Mouse (Mus musculus): ENCODE measurements at regions not wholly inside any gene's neighbourhood (a gene's known extent, or its start where the extent isn't known, plus 50 kb on each side); places are given as distances from the start of the nearest gene placed in this dataset.

DNA sequence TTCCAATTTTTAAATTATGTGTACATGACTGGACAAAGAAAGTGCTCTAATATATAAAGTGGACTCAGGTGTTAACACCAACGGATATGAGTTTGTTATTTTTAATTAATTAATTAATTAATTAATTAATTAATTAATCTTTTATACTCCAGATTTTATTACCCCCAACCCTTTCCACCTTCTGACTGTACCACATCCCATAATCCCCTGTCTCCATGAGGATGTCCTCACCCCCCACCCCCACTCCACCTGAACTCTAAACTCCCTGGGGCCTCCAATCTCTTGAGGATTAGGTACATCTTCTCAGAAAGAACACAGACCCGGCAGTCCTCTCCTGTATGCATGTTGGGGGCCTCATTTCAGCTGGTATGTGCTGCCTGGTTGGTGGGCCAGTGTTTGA, 182.8 kb downstream of the Rassf9 start:
- TF ChIP-seq CTCF (IDR thresholded peaks at IDR 0.05; ENCODE audit: low read depth): no peak
- no peak for TF ChIP-seq EP300 (IDR thresholded peaks at IDR 0.05; ENCODE audit: low read depth)
- WGBS: 73% methylated on average over 2 of the region's 2 CpGs
- H3K4me3 ChIP-seq (ENCODE audit: low read depth, low read length): no peak overlapping the region
- no peak overlapping the region for H3K27ac ChIP-seq (ENCODE audit: low read depth)
- no peaks in the 10 kb centered on the region for H3K4me1 ChIP-seq (ENCODE audit: control insufficient read depth, insufficient read depth)
- ATAC-seq (ENCODE audit: insufficient read depth, low read depth) (no peak), DNase-seq (ENCODE audit: low spot score) (no peak)
- H3K9ac ChIP-seq (replicated peaks; ENCODE audit: low read depth, low read length): no peak overlapping the region
- no peak overlapping the region for H3K4me2 ChIP-seq (ENCODE audit: low read depth, low read length)
- H3K27me3 ChIP-seq (ENCODE audit: control insufficient read depth, insufficient read depth, low read length): no peaks in the 10 kb centered on the region
- no peaks in the 10 kb centered on the region for H3K36me3 ChIP-seq (replicated peaks; ENCODE audit: control insufficient read depth, insufficient read depth, low read length)
- H3K9me3 ChIP-seq (replicated peaks; ENCODE audit: control insufficient read depth, low read length): no peaks in the 10 kb centered on the region

DNA sequence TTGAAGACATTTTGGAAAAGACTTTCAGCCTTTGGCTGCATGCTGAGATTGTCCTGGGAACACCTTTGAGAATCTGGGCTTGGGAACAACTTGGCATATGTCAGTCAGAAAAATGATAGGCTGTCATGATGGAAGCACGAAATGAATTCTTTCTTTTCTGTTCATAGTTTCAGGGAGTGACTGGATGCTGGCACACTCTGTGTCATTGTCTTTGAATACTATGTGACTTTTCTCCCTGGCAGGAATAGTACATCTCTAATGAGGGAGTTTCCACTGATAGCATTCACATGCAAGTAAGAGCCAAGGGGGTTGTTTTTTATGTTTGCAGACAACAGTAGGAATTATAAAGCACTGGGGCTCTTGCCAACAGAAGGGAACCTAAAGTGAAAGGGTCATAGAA, 177.9 kb downstream of the Rassf9 start:
- H3K36me3 ChIP-seq (replicated peaks; ENCODE audit: control insufficient read depth, insufficient read depth, low read length): no peaks in the 10 kb centered on the region
- TF ChIP-seq EP300 (IDR thresholded peaks at IDR 0.05; ENCODE audit: low read depth): no peak
- no peak for TF ChIP-seq CTCF (IDR thresholded peaks at IDR 0.05; ENCODE audit: low read depth)
- no peaks in the 10 kb centered on the region for H3K4me1 ChIP-seq (ENCODE audit: control insufficient read depth, insufficient read depth)
- no peak overlapping the region for H3K9ac ChIP-seq (replicated peaks; ENCODE audit: low read depth, low read length)
- ATAC-seq (ENCODE audit: insufficient read depth, low read depth) (peak; percentile 51; the same call in 1 of the 2 replicates), DNase-seq (ENCODE audit: low spot score) (peak; percentile 8)
- H3K4me2 ChIP-seq (ENCODE audit: low read depth, low read length): no peak overlapping the region
- no peak overlapping the region for H3K27ac ChIP-seq (ENCODE audit: low read depth)
- H3K27me3 ChIP-seq (ENCODE audit: control insufficient read depth, insufficient read depth, low read length): no peaks in the 10 kb centered on the region
- WGBS: 26% methylated on average over 1 of the region's 1 CpGs
- H3K4me3 ChIP-seq (ENCODE audit: low read depth, low read length): no peak overlapping the region
- no peaks in the 10 kb centered on the region for H3K9me3 ChIP-seq (replicated peaks; ENCODE audit: control insufficient read depth, low read length)

DNA sequence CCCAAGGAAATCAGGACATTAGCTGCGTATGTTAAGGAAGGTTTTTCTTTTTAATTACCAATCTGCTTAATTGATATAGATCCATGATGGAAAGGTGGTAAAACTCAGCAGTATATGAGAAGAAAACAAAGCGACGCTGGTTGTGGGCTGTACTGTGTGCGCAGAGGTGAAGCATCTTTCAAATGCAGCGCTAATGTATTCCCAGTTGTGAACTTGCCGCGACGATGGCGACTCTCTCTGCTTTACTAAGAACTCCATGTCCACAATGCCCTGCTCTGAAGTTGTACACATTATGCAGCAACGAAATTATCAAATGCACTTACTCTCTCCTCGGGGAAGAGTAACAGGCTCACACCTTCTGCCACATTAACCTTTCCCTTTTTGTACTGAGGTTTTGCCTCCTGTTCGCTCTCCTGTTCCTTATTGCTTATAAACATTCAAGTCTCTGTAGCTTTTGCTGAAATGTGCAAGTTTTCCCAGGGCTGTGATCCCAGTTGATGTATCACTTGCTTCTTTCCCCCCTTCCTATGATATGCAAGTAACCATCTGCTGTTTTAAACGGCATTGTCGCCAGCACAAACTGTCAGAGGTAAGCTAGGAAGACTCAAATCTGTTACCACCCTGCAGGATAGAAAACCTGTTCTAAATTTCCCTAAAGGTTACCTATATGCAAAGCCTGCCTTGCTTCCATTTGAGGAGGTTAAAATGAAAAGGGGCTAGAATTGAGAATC, 174.8 kb downstream of the Rassf9 start:
- DNase-seq (ENCODE audit: low spot score) (no peak), ATAC-seq (ENCODE audit: insufficient read depth, low read depth) (no peak)
- 70% methylated on average over 14 of the region's 14 CpGs for WGBS
- Histone ChIP-seq H3K9me3 (replicated peaks; ENCODE audit: control insufficient read depth, low read length) (no peaks in the 10 kb centered on the region), H3K9ac (replicated peaks; ENCODE audit: low read depth, low read length) (no peak overlapping the region), H3K27ac (ENCODE audit: low read depth) (no peak overlapping the region), H3K27me3 (ENCODE audit: control insufficient read depth, insufficient read depth, low read length) (no peaks in the 10 kb centered on the region), H3K4me1 (ENCODE audit: control insufficient read depth, insufficient read depth) (no peaks in the 10 kb centered on the region), H3K4me2 (ENCODE audit: low read depth, low read length) (no peak overlapping the region), H3K4me3 (ENCODE audit: low read depth, low read length) (no peak overlapping the region), H3K36me3 (replicated peaks; ENCODE audit: control insufficient read depth, insufficient read depth, low read length) (no peaks in the 10 kb centered on the region)
- TF ChIP-seq CTCF (IDR thresholded peaks at IDR 0.05; ENCODE audit: low read depth): no peak
- no peak for TF ChIP-seq EP300 (IDR thresholded peaks at IDR 0.05; ENCODE audit: low read depth)

DNA sequence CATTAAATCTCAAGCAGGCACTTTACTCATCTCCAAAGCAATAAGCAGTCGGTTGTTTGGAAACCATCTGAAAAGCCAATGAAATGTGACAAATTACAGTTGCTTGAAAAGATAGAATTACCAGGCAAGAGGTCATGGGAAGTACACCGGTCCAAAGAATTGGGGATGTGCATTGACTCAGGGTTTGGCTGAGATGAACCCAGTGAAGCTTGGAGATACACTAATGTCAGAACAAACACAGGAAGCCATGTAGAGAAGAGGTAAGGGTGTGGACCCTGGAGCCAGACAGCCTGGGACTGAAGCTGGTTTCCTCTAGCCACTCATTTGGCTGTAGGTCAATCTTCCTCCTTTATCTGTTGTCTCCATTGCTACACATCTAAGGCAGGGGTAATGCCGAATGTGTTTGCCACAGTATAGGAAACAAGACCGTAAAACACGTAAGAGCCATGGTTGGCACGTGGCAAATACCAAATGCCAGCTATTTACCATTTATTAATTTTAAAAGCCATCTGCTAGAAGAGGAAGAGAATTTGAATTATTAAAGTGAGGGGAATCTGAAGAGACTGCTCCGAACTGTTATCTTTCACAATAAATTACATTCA, 173.9 kb downstream of the Rassf9 start:
- Histone ChIP-seq H3K4me2 (ENCODE audit: low read depth, low read length) (no peak overlapping the region), H3K27ac (ENCODE audit: low read depth) (no peak overlapping the region), H3K4me3 (ENCODE audit: low read depth, low read length) (no peak overlapping the region), H3K9ac (replicated peaks; ENCODE audit: low read depth, low read length) (no peak overlapping the region), H3K4me1 (ENCODE audit: control insufficient read depth, insufficient read depth) (no peaks in the 10 kb centered on the region), H3K36me3 (replicated peaks; ENCODE audit: control insufficient read depth, insufficient read depth, low read length) (no peaks in the 10 kb centered on the region), H3K27me3 (ENCODE audit: control insufficient read depth, insufficient read depth, low read length) (no peaks in the 10 kb centered on the region), H3K9me3 (replicated peaks; ENCODE audit: control insufficient read depth, low read length) (no peaks in the 10 kb centered on the region)
- peak; percentile 5 for DNase-seq (ENCODE audit: low spot score)
- ATAC-seq (ENCODE audit: insufficient read depth, low read depth): peak; percentile 58
- TF ChIP-seq EP300 (IDR thresholded peaks at IDR 0.05; ENCODE audit: low read depth): peak; percentile 67
- no peak for TF ChIP-seq CTCF (IDR thresholded peaks at IDR 0.05; ENCODE audit: low read depth)
- WGBS: 69% methylated on average over 7 of the region's 7 CpGs

DNA sequence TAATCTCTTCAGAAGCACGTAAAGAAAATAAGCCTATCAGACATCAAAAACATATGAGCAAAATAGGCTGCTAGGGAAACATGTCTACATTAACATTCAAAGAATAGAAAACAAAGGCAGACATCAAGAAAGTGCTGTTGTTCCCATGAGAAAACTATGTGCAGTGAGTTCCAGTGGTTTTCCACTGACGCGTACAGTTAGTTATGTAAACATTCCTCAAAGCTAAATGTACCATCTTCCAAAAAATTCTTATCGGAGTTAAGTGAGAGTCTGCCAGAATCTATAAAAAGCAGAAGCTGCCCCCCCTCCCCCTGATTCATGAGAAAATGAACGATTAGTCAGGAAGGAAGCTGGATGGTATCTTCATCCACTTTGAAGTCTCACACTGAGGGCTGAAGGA, 155.3 kb downstream of the Rassf9 start:
- DNase-seq (ENCODE audit: low spot score) (no peak), ATAC-seq (ENCODE audit: insufficient read depth, low read depth) (no peak)
- no peaks in the 10 kb centered on the region for H3K27me3 ChIP-seq (ENCODE audit: control insufficient read depth, insufficient read depth, low read length)
- H3K36me3 ChIP-seq (replicated peaks; ENCODE audit: control insufficient read depth, insufficient read depth, low read length): no peaks in the 10 kb centered on the region
- no peak overlapping the region for H3K9ac ChIP-seq (replicated peaks; ENCODE audit: low read depth, low read length)
- no peaks in the 10 kb centered on the region for H3K4me1 ChIP-seq (ENCODE audit: control insufficient read depth, insufficient read depth)
- no peak overlapping the region for H3K4me2 ChIP-seq (ENCODE audit: low read depth, low read length)
- 52% methylated on average over 5 of the region's 5 CpGs for WGBS
- H3K27ac ChIP-seq (ENCODE audit: low read depth): no peak overlapping the region
- no peaks in the 10 kb centered on the region for H3K9me3 ChIP-seq (replicated peaks; ENCODE audit: control insufficient read depth, low read length)
- TF ChIP-seq EP300 (IDR thresholded peaks at IDR 0.05; ENCODE audit: low read depth) (no peak), CTCF (IDR thresholded peaks at IDR 0.05; ENCODE audit: low read depth) (no peak)
- no peak overlapping the region for H3K4me3 ChIP-seq (ENCODE audit: low read depth, low read length)
